Mouse (Mus musculus) gastrocnemius, adult 2 months (tissue): ENCODE data around the gene Gm11983. TPM values are rescaled to one million over a fixed set of nuclear protein-coding genes. Genes with fewer than 3 reads are reported as not detected.
"Not testable (repeated sequence)": the region's sequence is repeated elsewhere in the genome, so short reads cannot be mapped to it uniquely, and the experiment has no call there.

Source experiments
- DNase-seq: peaks from one replicate; pipeline ENCODE4 v3.0.0; 2022
- H3K27ac ChIP-seq: fragments of 200-600 bp; 2 replicates; pipeline ENCODE4 v1.8.1; 2022; ENCODE audit warnings: mild to moderate bottlenecking
- H3K4me3 ChIP-seq: fragments of 200-600 bp; 2 replicates; pipeline ENCODE4 v1.8.1; 2022; ENCODE audit warnings: mild to moderate bottlenecking, moderate library complexity
- CTCF ChIP-seq: fragments of 200-600 bp; IDR thresholded peaks from 2 replicates; pipeline ENCODE4 v1.8.1; 2022; ENCODE audit warnings: antibody characterized with exemption, mild to moderate bottlenecking, moderate library complexity
- intact Hi-C: fragments of 180-260 bp; cut with DNase I; formaldehyde crosslinking; loops from one replicate; pipeline ENCODE4 v1.15.1; 2025
- total RNA-seq, 2 experiments: library from RNA; stranded (reverse); gene quantifications; 2 replicates each; pipeline ENCODE4 v1.2.3; 2021

The Gm11983 gene
- total RNA-seq, 2 experiments from 2014 or later: not detected

DNA sequence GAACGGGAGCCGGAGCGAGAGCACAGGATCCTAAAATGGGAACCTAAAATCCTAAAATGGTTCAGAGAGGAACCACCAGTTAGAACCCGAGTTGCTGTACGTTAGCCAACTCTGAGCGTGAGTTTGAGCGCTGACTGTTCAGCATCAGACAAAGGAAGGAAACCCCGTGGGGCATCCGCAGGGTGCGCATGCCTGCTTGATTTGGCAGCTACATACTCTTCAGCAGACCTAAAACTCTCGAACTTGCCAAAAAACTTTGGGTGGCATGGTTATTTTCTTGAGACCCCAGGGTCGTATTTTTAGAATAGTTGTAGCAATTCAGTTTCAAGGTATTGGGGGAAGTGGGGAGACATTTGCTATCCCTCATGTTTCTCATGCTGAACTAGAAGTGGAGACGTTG, 2.8 kb downstream of the Gm11983 start:
- intact Hi-C loops: no loop called here
- no peak for TF ChIP-seq CTCF
- no peak for DNase-seq
- Histone ChIP-seq H3K4me3 (no peak overlapping the region), H3K27ac (no peak overlapping the region)

DNA sequence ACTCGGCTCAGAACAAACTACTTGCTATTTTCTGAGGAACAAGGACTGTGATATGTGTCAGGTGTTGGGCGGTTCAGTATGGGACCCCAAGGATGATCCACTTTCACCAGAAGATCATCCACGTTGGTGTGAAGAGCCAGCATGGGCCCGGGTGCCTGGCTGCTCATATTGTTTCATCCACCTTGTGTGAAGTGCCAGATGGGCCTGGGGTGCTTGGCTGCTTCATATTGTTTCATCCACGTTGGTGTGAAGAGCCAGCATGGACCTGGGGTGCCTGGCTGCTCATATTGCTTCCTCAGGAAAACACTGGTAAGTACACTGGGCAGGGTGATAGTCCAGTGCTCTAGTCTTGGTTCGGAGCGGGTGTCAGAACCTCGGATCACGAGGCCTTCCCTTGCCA, 3.7 kb downstream of the Gm11983 start:
- intact Hi-C loops: no loop called here
- DNase-seq: no peak
- Histone ChIP-seq H3K27ac (no peak overlapping the region), H3K4me3 (no peak overlapping the region)
- no peak for TF ChIP-seq CTCF

DNA sequence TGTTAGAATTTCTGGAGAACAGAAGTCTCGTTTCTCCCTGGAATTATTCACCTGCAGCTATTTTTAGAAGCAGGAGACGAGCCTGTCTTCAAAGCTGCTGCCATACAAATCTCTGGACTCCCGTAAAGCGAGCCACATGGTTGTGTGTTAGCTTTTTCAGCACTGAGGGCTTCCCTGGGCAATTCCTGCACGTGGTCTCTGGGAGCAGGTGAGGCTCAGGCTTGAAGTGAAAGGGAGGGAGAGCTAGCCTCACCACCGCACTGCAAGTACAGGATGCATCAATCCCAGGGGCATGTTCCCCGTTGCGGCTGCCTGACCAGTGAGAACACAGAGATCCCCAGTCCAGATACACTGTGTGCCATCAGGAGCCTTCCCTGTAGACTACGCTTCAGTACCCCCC, 5.5 kb downstream of the Gm11983 start:
- H3K4me3 ChIP-seq: no peak overlapping the region
- H3K27ac ChIP-seq: no peak overlapping the region
- intact Hi-C loops: no loop called here
- DNase-seq: no peak
- no peak for TF ChIP-seq CTCF

DNA sequence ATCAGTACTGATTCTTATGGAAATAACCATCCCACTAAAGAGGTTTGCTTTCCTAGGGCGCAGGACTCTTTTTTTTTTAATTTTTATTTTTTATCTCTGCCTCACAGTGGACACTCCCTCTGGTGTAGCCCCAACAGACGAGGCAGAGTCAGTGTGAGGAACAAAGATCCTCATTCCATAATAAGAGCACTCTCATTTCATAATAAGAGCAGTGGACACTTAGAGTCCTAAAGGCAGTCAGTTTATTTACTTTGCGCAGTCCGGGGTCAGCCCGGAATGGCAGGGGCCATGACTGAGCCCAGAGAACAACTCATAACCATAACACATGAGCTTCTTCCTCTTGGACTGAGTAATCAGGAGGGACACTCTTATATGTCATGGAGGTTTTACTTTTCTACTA, 9.3 kb downstream of the Gm11983 start:
- Histone ChIP-seq H3K4me3 (no peak overlapping the region), H3K27ac (no peak overlapping the region)
- intact Hi-C loops: no loop called here
- TF ChIP-seq CTCF: no peak
- DNase-seq: no peak

DNA sequence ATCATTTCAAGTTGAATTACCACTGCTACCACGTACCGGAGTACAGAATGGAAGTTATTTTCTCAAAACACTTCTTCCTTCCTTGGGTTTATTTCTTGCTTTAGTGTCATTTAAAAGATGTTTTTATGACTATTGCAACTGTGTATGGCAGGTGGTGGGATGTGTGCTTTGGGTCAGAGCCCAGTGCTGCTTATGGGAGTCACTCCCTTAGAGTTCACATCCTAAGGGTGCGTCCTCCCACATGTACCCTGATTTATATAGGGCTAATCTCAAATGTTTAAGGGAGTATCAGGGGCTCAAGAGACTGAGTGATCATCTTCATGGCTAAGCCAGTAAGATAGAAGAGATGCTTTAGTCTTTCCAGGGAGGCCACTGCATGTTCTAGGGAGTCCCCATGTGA, 11.3 kb downstream of the Gm11983 start:
- Histone ChIP-seq H3K4me3 (no peak overlapping the region), H3K27ac (no peak overlapping the region)
- TF ChIP-seq CTCF: no peak
- intact Hi-C loops: no loop called here
- DNase-seq: no peak

DNA sequence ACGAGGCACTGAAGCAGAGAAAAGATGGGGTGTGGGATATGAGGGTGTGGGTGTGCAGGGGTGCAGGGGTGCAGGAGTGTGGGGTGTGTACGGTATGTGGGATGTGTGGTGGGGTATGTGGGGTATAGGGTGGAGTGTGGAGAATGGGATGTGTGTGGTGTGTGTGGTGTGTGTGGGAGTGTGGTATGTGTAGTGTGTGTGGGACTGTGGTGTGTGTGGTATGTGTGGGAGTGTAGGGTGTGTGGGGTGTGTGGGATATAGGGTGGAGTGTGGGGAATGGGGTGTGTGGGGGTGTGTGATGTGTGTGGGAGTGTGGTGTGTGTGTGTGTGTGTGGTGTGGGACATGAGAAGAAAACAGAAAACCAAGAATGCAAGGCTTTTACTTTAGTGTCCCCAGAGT, 14.3 kb downstream of the Gm11983 start:
- no peak for TF ChIP-seq CTCF
- no peak overlapping the region for H3K4me3 ChIP-seq
- DNase-seq: no peak
- H3K27ac ChIP-seq: no peak overlapping the region
- intact Hi-C loops: no loop called here

DNA sequence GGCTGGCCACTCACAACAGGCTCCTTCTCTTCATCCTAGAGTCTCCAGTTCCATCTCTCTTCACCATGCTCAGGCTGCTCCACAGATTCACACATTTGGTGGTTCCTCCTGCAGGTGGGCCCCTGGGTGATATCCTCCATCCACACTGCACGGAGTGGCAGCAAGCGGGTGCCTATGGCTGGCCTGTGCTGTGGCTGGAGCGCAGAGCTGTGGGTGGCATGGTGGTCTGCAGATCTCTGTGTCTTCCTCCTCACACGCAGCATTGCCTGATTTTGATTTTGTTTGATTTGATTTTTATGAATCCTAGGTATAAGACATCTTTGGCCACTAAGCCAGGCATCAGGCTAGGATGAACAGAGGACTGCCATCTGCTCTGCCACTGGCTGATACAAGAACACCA, 23.0 kb downstream of the Gm11983 start:
- no peak for TF ChIP-seq CTCF
- H3K27ac ChIP-seq: no peak overlapping the region
- intact Hi-C loops: no loop called here
- DNase-seq: no peak
- no peak overlapping the region for H3K4me3 ChIP-seq

DNA sequence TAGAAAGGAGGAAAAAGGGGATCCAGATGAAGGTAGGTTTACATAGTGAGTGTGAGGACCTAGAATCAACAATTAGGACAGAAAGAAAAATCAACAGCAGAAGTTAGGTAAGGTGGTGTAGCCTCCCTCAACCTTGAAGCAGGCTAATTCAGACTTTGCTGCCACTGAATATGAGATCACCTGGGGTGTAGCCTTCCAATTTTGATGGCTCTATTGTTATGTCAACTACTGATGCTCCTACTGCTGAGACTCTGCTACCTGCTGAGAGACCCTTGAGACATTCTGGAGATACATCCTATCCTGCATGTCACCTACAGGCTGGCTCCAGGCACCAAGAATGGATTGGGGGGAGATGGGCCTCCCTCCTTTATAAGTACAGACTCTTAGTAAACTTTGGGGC, 34.6 kb downstream of the Gm11983 start:
- H3K27ac ChIP-seq, H3K4me3 ChIP-seq, intact Hi-C loops, DNase-seq: not testable (repeated sequence)

DNA sequence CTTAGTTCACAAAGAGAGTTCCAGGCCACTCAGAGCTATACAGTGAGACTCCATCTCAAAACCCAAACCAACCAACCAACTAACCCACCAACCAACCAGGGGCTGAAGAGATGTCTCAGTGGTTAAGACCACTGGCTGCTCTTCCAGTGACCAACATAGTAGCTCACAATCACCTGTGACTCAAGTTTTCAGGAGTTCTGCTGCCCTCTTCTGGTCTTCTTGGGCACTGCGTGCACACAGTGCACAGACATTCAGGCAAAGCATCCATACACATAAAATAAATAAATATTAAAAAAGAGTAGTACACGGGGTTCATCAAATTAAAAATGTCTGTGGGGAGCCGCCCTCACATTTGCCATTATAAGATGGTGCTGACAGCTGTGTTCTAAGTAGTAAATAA, 46.8 kb downstream of the Gm11983 start:
- DNase-seq: peak; percentile 16
- no peak overlapping the region for H3K4me3 ChIP-seq
- intact Hi-C loops: no loop called here
- peak; percentile 43 for TF ChIP-seq CTCF
- no peak overlapping the region for H3K27ac ChIP-seq

Other genes with a start within 250 kb of the Gm11983 start
- gene Nacad, start 231.6 kb downstream of the Gm11983 start, total RNA-seq: under 1 TPM; 0.28 to 0.38 TPM
- gene Tbrg4, start 211.6 kb downstream of the Gm11983 start, total RNA-seq: 10 to 100 TPM; 57.3 to 79.3 TPM
- not detected for gene Wap, start 199.0 kb downstream of the Gm11983 start, total RNA-seq
- 1 to 10 TPM in 1 of 2 experiments, under 1 TPM in 1; 0.46 to 1.2 TPM for gene Ramp3, start 179.1 kb downstream of the Gm11983 start, total RNA-seq
- gene Adcy1, start 225.8 kb upstream of the Gm11983 start, total RNA-seq: under 1 TPM; 0.79 to 0.89 TPM